Mouse (Mus musculus) hindbrain, embryonic 12.5 days (tissue): ENCODE measurements around the gene Egln1. TPM values are rescaled to one million over a fixed set of nuclear protein-coding genes. Genes with fewer than 3 reads are reported as not detected.

Experiments
- ATAC-seq: fragments of 200-750 bp; cut with Nextera tagmentation; 2 replicates; pipeline ENCODE4 v1.8.0; 2017; ENCODE audit warnings: moderate TSS enrichment; ENCODE audit not compliant: low FRiP score
- H3K27ac ChIP-seq: fragments of 300-500 bp; sonication (generic); 2 replicates; pipeline ENCODE4 v1.5.1; 2016; ENCODE audit warnings: mild to moderate bottlenecking
- H3K27me3 ChIP-seq: fragments of 300-500 bp; sonication (generic); 2 replicates; pipeline ENCODE4 v1.6.1; 2016; ENCODE audit warnings: mild to moderate bottlenecking
- H3K36me3 ChIP-seq: fragments of 300-500 bp; sonication (generic); 2 replicates; pipeline ENCODE4 v1.6.1; 2016; ENCODE audit warnings: mild to moderate bottlenecking
- H3K4me1 ChIP-seq: fragments of 300-500 bp; sonication (generic); 2 replicates; pipeline ENCODE4 v1.6.1; 2016
- H3K4me2 ChIP-seq: fragments of 300-500 bp; sonication (generic); replicated peaks from 2 replicates; pipeline ENCODE4 v1.6.1; 2016; ENCODE audit warnings: mild to moderate bottlenecking
- H3K4me3 ChIP-seq: fragments of 300-500 bp; sonication (generic); 2 replicates; pipeline ENCODE4 v1.5.1; 2016; ENCODE audit warnings: mild to moderate bottlenecking
- H3K9ac ChIP-seq: fragments of 300-500 bp; sonication (generic); 2 replicates; pipeline ENCODE4 v1.6.1; 2016; ENCODE audit warnings: mild to moderate bottlenecking, moderate library complexity
- H3K9me3 ChIP-seq: fragments of 300-500 bp; sonication (generic); replicated peaks from 2 replicates; pipeline ENCODE4 v1.6.1; 2016; ENCODE audit warnings: mild to moderate bottlenecking
- WGBS: fragments of 180-500 bp; shearing (Covaris S2); methylation state at CpG from one replicate; pipeline ENCODE4 v1.1.7; 2016; 5-methylcytosine and 5-hydroxymethylcytosine counted together
- polyA plus RNA-seq: library from polyadenylated mRNA; unstranded; fragments of >200 nt; fragmentation: Nextera tagmentation; extraction: Ambion mirVana; gene quantifications from 2 replicates; pipeline ENCODE4 v1.2.1, GENCODE M21; 2016

The Egln1 gene
- polyA plus RNA-seq, 1 experiment from 2014 or later, result 17.3 TPM

- Histone ChIP-seq H3K9ac (no peak overlapping the region), H3K4me1 (no peaks in the 10 kb centered on the region), H3K27me3 (no peaks in the 10 kb centered on the region), H3K4me2 (no peak overlapping the region), H3K27ac (no peak overlapping the region), H3K4me3 (no peak overlapping the region), H3K36me3 (peaks cover 29% of the 10 kb centered on the region), H3K9me3 (no peaks in the 10 kb centered on the region)
- WGBS, result 96% methylated on average over 10 of the region's 10 CpGs
- no peak for ATAC-seq
Measured at GRCm38 (mm10) chr8:124936699-124937098, 12.4 kb downstream of the Egln1 start.

DNA sequence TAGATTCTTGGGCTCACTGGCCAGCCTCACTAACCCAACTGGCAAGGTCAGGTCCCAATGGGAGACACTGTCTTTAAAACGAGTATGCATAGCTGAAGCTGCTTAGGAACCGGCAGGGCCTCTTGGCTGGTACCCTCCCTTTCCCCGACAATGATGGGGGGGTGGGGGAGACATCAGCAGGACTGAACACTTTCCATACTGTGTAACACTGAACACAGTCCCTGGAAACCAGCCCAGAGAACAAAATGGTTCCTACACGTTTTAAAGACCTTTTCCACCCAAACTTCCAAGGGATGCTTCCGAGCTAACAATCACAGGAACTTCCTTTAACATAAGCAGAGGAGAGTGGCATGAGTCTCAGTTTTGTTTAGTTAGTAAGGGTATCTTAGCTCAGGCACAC is 14.0 kb downstream of the Egln1 start:
- no peak overlapping the region for H3K4me2 ChIP-seq
- ATAC-seq, result no peak
- no peaks in the 10 kb centered on the region for H3K4me1 ChIP-seq

DNA sequence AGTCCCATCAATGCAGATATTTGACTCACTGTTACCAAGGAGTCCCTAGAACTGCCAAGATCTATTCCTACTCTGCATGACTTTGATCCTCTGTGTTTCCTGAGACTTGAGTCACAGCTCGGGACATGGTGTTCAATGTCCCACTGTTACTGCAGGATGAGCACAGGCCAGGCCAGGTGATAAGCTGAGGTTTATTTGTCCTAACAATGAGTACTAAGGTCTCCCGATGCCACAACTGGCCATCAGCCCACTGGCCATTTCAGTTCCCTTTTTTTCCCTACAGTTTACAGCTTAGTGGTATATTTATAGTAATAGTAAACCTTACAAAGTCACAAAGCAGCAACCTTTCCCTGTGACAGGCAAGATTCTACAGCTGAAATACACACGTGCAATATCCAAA is 16.7 kb downstream of the Egln1 start:
- H3K4me2 ChIP-seq, result no peak overlapping the region
- H3K4me3 ChIP-seq, result no peak overlapping the region
- peaks cover 16% of the 10 kb centered on the region for H3K36me3 ChIP-seq
- ATAC-seq, result no peak
- H3K9me3 ChIP-seq, result no peaks in the 10 kb centered on the region
- no peak overlapping the region for H3K9ac ChIP-seq
- no peaks in the 10 kb centered on the region for H3K4me1 ChIP-seq
- H3K27ac ChIP-seq, result no peak overlapping the region
- no peaks in the 10 kb centered on the region for H3K27me3 ChIP-seq
- WGBS, result 91% methylated on average over 3 of the region's 3 CpGs

More for the DNA sequence above, 14.0 kb downstream of the Egln1 start:
- H3K36me3 ChIP-seq, result peaks cover 24% of the 10 kb centered on the region
- no peak overlapping the region for H3K4me3 ChIP-seq
- no peaks in the 10 kb centered on the region for H3K27me3 ChIP-seq
- no peak overlapping the region for H3K27ac ChIP-seq
- H3K9ac ChIP-seq, result no peak overlapping the region
- no peaks in the 10 kb centered on the region for H3K9me3 ChIP-seq
- 85% methylated on average over 5 of the region's 5 CpGs for WGBS

- Histone ChIP-seq H3K36me3 (peaks cover 18% of the 10 kb centered on the region), H3K4me2 (no peak overlapping the region), H3K27me3 (no peaks in the 10 kb centered on the region), H3K9me3 (no peaks in the 10 kb centered on the region), H3K9ac (no peak overlapping the region), H3K27ac (no peak overlapping the region), H3K4me3 (no peak overlapping the region), H3K4me1 (no peaks in the 10 kb centered on the region)
- no peak for ATAC-seq
- WGBS, result 83% methylated on average over 4 of the region's 4 CpGs
Measured at GRCm38 (mm10) chr8:124930649-124931048, 18.5 kb downstream of the Egln1 start.

DNA sequence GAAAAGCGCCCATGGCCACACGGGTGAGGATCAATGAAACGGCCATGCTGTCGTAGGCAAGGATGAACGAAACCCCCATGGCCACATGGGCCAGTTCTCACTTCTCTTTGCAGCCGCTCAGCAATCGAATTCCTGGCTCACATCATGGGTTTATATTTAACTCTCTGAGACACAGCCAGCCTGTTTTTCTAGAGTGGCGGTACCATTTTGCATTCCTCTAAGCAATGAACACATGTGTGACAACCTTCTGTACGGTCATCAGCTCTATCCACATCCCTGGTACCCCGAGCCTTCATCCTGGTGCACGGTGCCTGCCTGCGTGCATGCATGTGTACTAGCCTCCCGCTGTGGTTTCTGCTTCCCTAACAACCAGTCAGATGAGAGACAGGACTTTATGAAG is 19.0 kb downstream of the Egln1 start:
- no peaks in the 10 kb centered on the region for H3K4me1 ChIP-seq
- H3K36me3 ChIP-seq, result peaks cover 18% of the 10 kb centered on the region
- no peak overlapping the region for H3K4me2 ChIP-seq
- no peak overlapping the region for H3K27ac ChIP-seq
- no peak overlapping the region for H3K9ac ChIP-seq
- no peaks in the 10 kb centered on the region for H3K27me3 ChIP-seq
- H3K4me3 ChIP-seq, result no peak overlapping the region
- WGBS, result 96% methylated on average over 13 of the region's 13 CpGs
- ATAC-seq, result no peak
- no peaks in the 10 kb centered on the region for H3K9me3 ChIP-seq

- no peaks in the 10 kb centered on the region for H3K9me3 ChIP-seq
- no peak overlapping the region for H3K4me3 ChIP-seq
- no peak overlapping the region for H3K4me2 ChIP-seq
- H3K36me3 ChIP-seq, result peaks cover 18% of the 10 kb centered on the region
- H3K27ac ChIP-seq, result no peak overlapping the region
- 90% methylated on average over 11 of the region's 11 CpGs for WGBS
- no peaks in the 10 kb centered on the region for H3K4me1 ChIP-seq
- no peaks in the 10 kb centered on the region for H3K27me3 ChIP-seq
- no peak overlapping the region for H3K9ac ChIP-seq
- no peak for ATAC-seq
Measured at GRCm38 (mm10) chr8:124929006-124929405, 20.1 kb downstream of the Egln1 start.

DNA sequence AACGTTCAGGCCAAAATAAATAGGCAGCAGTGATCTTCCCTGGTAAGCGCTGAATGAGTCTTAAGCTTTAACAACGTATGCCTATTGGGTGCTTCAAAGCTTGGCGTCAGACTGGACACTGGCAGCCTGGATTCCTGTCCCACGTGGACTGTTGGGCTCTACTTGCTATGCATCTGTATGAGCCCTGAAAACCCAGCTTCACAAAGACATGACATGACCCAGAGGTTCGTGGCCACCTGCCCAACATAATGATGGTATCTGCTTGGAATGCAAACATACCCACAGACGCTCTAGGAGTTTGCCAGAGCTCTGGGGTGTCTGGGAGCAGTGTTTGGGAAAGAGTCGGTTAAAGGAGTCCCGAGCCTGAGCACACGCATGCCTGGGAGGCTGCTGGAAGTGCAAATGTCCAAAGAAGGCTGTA is 22.8 kb downstream of the Egln1 start:
- H3K4me2 ChIP-seq, result no peak overlapping the region
- H3K27ac ChIP-seq, result no peak overlapping the region
- ATAC-seq, result no peak
- no peak overlapping the region for H3K9ac ChIP-seq
- no peaks in the 10 kb centered on the region for H3K9me3 ChIP-seq
- 84% methylated on average over 10 of the region's 10 CpGs for WGBS
- H3K27me3 ChIP-seq, result no peaks in the 10 kb centered on the region
- H3K4me1 ChIP-seq, result no peaks in the 10 kb centered on the region
- peaks cover 15% of the 10 kb centered on the region for H3K36me3 ChIP-seq
- H3K4me3 ChIP-seq, result no peak overlapping the region

- Histone ChIP-seq H3K27me3 (no peaks in the 10 kb centered on the region), H3K4me2 (no peak overlapping the region), H3K27ac (no peak overlapping the region), H3K4me3 (no peak overlapping the region), H3K36me3 (peaks cover 15% of the 10 kb centered on the region), H3K9me3 (no peaks in the 10 kb centered on the region), H3K9ac (no peak overlapping the region), H3K4me1 (no peaks in the 10 kb centered on the region)
- WGBS, result 81% methylated on average over 14 of the region's 14 CpGs
- no peak for ATAC-seq
Measured at GRCm38 (mm10) chr8:124925544-124926266, 23.4 kb downstream of the Egln1 start.

- WGBS, result 87% methylated on average over 15 of the region's 15 CpGs
- Histone ChIP-seq H3K36me3 (peaks cover 15% of the 10 kb centered on the region), H3K27me3 (no peaks in the 10 kb centered on the region), H3K4me3 (no peak overlapping the region), H3K9me3 (no peaks in the 10 kb centered on the region), H3K9ac (no peak overlapping the region), H3K4me2 (no peak overlapping the region), H3K27ac (no peak overlapping the region), H3K4me1 (0 out of 2 replicates have a peak, but pooled peaks cover under 1% of the 10 kb centered on the region)
- no peak for ATAC-seq
Measured at GRCm38 (mm10) chr8:124923971-124924652, 25.0 kb downstream of the Egln1 start.

- H3K4me2 ChIP-seq, result no peak overlapping the region
- no peak for ATAC-seq
- 88% methylated on average over 11 of the region's 11 CpGs for WGBS
Measured at GRCm38 (mm10) chr8:124922490-124923089, 26.5 kb downstream of the Egln1 start.

DNA sequence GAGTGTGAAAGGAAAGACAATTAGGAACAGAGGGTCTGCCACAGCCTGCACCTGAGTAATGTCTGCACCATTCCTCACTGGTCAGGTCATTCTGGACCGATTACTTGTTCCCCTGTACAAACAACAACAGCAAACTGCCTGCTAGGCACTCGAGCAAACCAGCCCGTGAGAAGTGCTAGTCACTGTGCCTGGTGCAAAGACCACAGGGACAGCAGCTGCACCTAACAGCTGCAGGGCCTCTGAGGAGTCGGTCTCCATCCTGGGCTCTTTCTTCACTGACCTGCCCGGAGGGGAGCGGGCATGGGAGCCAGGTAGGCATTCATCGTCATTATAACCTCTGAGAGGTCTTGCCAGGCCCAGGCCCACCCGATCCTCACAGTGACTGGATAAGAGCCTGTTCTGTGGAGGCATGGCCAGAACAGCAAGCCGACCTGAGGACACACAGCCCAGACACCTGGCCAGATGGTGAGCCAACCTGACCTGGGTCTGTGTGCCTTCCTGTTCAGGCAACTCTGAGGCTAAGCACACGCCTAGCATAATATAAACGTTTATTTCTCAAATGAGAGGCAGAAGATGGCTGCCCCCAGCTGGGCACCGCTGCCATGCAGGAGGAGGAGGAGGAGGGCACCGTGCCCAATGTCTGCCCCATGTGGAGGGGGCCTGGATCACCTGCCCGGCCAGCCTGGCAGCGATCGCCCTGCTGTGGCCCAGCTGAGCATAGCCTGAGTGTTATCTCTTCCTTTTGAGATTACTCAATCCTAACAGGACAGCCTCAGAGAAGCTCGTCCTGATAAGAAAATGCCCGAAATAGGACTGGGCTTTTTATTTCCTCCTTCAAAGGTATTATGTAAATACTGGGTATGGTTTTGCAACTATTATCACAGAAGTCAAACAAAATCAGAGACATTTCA is 27.5 kb downstream of the Egln1 start:
- WGBS, result 82% methylated on average over 18 of the region's 18 CpGs
- no peak overlapping the region for H3K9ac ChIP-seq
- H3K27me3 ChIP-seq, result no peaks in the 10 kb centered on the region
- no peak for ATAC-seq
- peaks cover 10% of the 10 kb centered on the region; the same call in 1 of the 2 replicates for H3K4me1 ChIP-seq
- no peak overlapping the region for H3K4me2 ChIP-seq
- no peak overlapping the region for H3K27ac ChIP-seq
- H3K36me3 ChIP-seq, result peaks cover 5% of the 10 kb centered on the region
- no peaks in the 10 kb centered on the region for H3K9me3 ChIP-seq
- H3K4me3 ChIP-seq, result no peak overlapping the region

More at GRCm38 (mm10) chr8:124922490-124923089, 26.5 kb downstream of the Egln1 start:
- no peaks in the 10 kb centered on the region for H3K27me3 ChIP-seq
- no peak overlapping the region for H3K4me3 ChIP-seq
- no peak overlapping the region for H3K9ac ChIP-seq
- no peak overlapping the region for H3K27ac ChIP-seq
- H3K4me1 ChIP-seq, result peaks cover 10% of the 10 kb centered on the region; the same call in 1 of the 2 replicates
- H3K9me3 ChIP-seq, result no peaks in the 10 kb centered on the region
- H3K36me3 ChIP-seq, result peaks cover 8% of the 10 kb centered on the region
